Mouse (Mus musculus) cerebellum, adult 11-12 months (tissue): Measurements from ENCODE around the gene Pet100.
A peak's percentile ranks its signal among the peaks of the same experiment; 100 is the strongest.

ENCODE experiments used
- DNase-seq: peaks from one replicate; pipeline ENCODE4 v3.0.0; 2022

The Pet100 gene

DNA sequence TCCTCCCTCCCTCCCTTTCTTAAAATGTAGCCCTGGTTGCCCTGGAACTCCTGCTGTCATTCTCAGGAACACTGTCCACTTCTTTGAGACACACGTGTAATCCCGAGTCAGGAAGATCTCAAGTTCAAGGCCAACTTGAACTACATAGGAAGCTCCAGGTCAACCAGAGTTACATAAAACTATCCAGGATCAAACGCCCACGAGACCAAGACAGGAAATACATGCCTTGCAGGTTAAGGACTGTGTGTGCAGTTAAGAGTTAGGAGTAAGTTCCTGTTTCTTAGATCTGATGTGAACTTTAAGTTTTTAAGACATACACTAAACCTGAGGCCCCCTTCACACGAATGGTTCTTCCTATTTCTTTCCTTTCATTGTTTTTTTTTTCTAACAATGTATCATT is 5.6 kb downstream of the Pet100 start:
- no peak for DNase-seq

DNA sequence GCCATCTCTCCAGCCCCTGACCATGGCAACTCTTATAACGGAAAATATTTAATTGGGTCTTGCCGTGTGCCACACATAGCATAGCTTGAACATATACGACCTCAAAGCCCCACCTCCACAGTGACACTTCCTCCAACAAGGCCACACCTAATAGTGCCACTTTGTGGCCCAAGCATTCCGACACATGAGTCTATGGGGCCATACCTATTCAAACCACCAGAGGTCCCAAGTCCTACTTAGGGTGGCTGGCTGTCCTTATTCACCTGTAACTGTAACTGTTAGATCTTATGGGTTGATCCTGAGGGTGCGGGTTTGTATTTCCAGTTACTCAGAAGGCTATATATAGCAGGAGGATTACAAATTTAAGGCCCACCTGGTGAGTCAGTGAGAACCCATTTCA is 6.7 kb downstream of the Pet100 start:
- DNase-seq, result no peak

DNA sequence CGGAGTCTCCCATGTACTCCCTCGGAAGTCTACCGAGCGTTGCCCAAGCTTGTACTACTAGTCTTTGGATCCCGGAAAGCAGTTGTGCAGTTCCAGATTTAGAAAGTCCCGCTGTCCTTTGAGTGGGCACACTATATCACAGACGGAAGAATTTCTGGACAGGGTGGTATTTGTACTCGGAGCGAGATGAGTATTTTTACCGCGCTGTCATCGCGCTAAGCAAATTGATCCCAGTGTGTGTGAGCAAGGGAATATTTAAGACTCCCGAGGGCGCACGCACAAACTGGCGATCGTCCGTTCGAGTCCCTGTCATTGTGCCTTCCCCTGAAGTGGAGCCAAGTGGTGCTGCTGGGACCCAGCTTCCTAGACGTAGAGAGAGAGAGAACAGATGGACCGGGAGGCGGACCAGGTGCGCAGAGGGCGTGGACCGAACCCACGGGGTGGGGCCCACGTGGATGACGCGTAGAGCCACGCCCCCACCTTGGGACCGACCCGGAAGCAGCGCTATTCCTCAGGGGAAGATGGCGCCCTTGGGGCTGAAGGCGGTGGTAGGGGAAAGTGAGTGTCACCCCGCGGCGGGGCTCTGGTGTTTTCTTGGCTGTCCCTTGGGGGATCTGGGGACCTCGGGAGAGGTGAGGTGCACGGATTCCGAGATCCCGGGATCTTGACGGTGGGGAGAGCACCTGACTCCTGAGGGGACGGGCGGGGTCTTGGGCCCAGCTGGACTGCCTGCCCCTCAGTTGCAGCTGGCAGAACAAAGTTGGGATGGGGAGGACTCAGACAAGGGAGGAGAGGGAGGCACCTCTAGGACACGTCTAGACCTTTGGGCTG is 9.5 kb downstream of the Pet100 start, which contains the start of gene Stxbp2:
Gene Stxbp2, plus strand, starts transcription at position 309 of the 831 bp plus-strand sequence.
- DNase-seq, result peak; percentile 86

DNA sequence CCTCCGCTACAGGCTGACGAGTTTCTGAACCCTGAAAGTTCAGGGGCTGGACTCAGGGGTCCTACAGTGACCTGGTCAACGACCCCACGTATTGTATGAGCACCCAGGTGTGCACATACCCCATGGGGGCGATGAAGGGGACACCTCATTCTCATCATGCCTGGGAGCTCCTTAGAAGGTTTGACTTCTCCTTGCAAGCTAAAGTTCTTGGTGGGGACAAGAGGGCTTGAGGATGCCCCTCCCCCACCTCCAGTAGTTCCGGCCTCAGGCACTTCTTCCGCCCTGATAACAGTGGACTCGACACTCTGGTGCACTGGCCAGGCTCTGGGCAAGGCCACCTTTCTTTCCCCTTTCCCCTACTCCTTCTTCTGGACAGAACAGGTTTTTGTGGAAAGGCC is 10.1 kb downstream of the Pet100 start:
- DNase-seq, result peak; percentile 54

DNA sequence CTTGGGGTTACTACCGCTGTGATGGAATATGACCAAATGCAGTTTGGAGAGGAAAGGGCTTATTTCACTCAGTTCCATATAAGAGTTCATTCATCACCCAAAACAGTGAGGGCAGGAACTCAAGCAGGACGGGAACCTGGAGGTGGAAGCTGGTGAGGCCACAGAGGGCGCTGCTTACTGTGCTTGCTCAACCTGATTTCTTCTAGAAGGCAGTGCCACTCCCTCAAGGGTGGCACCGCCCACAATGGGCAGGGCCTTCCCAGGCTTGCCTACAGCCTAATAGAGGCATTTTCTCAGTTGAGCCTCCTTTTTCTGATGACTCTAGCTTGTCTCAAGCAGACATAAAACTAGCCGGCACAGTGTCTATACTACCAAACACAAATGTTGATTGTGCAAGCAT is 24.5 kb downstream of the Pet100 start:
- DNase-seq, result peak; percentile 27

DNA sequence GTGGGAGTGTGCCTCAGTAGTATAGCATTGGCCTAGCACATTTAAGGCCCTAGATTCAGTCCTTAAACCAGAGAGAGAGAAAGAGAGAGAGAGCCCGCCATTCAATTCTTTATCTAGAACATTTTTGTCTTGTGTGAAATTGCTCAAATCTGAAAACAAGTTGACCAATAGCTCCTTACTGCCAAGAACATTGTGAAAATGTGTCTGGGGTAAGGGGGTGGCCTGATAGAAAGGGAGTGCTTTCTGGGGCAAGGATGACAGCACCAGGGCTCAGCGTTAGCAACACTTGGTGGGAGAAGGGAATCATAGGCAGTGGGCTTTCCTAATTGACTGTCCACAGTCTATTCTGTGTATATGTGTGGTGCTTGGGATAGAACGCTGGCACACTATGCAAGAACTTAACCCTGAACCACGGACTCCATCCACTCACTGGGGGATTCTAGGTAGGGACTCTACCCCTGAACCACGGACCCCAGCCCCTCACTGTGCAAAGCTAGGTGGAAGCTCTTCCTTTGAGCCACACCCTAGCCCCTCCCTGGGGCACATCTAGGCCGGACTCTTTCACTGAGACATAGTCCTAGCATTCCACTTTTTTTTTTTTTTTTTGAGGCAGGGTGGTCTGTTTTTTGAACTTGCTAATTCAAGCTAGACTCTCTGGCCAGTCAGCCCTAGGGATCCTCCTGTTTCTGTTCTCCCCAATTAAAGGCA is 25.6 kb downstream of the Pet100 start:
- DNase-seq, result no peak

DNA sequence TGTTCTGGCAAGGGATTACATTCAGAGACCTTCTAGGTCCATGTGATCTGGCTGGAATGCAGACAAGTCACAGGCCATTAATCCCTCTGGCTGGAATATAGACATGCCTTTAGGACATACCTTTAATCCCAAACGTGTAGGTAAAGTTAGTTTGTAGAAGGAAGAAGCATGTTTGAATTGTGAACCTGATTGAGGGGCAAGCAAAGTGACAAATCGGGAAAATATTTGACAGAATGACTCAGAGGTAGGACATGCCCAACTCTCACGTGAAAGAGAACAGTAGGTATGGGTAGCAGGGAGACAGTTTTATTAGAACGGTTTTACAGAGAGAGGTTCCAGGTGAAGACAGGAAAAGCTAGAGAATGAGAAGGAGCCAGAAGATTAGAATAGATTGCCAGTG is 26.2 kb downstream of the Pet100 start:
- DNase-seq, result no peak

DNA sequence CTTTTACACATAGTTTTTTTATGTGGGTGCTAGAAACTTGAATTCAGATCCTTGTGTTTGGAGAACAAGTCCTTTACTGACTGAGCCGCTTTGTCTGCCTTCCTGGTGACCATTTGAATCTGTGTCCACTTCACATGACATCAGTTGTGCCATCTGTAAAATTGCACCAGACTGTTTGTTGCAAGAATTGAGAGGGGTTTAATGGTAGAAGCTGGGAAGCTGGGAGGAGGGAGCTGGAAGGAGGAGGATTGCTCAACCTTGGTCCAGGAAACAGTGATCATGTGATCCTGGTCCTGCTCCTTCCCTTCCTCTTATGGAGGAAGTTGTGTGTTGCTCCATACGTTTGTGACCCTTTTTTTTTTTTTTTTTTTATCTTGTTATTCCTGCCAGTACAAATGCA is 26.9 kb downstream of the Pet100 start:
- no peak for DNase-seq

DNA sequence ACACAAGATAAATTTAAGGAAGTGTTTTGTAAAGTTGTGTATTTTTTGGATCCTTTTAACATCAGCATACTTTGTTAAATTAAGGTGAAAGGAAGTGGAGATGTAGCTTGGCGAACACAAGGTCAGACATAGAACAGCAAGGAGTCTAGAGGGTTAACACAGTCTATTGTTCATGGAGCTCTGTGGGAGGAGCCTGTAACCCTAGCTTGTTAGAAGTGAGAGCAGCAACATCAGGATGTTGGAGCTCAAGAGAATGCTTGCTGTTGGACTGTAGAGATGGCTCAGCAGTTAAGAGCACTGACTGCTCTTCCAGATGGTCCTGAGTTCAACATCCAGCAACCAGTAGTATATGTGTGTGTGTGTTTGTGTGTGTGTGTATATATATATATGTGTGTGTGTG is 27.6 kb downstream of the Pet100 start:
- no peak for DNase-seq

DNA sequence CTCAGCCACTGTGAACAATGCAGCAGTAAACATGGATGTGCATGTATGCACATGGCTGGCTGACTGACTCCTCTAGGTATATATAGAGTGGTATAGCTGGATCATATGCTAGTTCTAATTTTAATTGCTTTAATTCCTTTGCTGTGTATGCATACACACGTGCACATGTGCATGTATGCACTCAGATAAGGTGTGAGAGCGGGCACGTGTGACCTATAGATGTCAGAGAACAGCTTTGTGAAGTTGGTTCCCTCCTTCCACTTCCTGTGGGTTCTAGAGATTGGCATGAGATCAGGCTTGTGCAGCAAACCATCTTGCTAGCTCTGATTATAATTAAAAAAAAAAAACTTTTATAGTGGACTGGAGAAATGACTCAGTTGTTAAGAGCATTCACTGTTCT is 31.5 kb downstream of the Pet100 start:
- no peak for DNase-seq

DNA sequence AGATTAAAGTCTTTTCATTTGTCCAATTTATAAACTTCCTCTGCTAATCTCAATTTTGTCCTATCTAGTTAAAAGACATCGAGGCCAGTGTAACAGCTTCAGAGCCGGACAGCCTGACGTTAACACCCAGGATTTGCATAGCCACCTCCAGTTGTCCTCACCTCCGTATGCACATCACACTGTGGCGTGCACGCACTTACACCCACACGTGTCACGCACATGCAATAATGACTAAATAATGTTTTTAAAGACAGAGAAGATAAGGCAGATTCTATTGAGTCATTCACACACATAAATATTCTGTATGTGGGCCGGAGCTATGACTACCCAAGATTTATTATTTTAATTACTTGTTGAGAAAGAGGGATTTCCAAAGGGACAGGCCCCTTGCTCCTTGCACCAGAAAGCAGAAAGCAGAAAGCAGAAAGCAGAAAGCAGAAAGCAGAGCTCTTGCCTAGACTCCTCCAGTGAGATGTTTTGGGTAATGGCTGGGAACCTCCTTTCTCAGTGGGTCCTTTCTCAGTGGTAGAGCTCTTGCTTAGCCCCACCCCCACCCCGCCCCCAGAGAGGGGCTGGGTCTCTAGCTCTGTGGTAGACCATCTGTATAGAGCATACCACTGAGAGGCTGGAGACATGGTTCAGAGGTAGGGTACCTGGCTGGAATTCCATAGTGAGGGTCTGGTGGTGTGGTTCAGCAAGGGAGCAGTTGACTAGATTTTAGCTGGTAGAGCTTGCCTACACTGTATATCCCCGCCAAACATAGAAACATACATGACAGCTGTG is 33.6 kb downstream of the Pet100 start:
- DNase-seq, result no peak

DNA sequence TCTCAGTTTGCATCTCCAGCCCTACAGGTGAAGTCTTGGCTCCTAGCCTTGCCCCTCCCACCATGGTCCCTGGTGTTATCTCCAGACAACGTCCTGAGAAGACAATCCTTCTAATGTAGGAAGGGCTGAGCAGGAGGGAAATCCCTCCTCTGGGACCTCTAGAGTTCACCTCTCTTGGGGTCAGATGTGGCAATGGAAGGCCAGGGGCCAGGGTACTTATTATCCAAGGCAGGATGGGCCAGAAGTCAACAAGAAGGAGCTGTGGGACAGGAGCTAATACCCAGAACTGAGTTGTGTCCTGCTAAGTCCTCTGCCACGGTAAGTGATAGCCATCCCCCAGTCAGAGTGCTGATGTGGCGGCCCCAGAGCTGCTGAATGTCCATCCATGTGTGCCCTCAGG is 34.2 kb downstream of the Pet100 start, which contains the start of gene Retn:
Gene Retn, plus strand, starts transcription at position 245 of the 400 bp plus-strand sequence.
- no peak for DNase-seq

DNA sequence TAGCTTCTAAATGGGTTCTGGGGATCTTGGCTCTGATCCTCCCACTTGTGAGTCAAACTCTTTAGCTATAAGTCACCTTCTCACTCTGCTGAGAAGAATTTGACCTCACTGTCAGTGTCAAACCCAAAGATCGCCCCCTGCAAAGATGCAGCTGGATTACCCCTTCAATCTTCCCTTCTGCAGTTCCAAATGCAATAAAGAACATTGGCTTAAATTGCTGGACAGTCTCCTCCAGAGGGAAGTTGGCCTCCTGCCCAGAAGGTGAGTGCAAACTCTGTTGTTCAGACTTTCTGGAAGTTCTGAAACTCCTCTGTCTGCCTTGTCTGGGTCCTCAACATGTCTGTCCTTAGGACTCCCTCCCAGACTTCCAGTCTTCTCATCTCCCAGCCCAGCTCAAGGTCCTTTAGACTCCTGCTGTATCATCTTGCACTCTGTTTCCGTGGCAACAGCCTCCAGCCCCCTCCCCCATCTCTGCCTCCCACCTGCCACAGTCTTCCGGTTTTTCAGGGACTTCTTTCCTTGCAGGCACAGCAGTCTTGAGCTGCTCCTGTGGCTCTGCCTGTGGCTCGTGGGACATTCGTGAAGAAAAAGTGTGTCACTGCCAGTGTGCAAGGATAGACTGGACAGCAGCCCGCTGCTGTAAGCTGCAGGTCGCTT is 35.5 kb downstream of the Pet100 start:
- no peak for DNase-seq

DNA sequence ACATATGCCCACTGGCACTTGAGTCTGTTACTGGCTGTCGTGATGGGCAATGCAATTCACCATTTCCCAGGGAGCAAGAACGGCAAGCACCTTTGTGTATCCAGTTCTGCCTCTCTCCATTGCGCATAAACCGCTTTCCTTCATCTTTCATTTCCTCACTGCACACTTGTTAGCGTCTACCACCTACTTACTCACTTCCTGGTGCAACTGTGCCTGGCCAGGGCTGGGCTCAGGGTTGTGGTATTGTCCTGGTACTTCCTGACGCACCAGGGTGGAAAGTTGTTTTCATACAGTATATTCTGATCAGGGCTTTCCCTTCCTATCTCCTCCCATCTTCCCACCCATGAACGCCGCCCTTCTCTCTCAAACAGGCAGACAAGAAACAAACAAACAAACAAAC is 39.5 kb downstream of the Pet100 start:
- DNase-seq, result no peak

DNA sequence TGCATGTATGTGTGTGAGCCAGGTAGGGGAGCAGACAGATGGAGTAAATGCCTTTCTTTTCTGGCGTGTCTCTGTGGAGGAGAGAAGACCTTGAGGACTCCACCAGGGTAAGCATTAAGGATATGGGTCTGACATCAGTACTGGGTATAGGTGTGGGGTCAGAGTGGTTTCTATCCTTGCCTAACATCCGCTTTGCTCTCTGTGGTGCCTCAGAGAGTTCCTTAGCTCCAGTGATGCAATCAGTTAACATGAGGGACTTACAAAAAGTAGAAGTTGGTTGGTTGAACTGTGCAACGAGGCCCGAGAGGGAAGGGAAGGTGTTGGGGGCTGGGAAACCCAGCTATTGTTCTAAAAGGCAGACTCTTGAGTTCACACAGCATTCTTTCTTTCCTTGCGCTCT is 43.1 kb downstream of the Pet100 start:
- no peak for DNase-seq

DNA sequence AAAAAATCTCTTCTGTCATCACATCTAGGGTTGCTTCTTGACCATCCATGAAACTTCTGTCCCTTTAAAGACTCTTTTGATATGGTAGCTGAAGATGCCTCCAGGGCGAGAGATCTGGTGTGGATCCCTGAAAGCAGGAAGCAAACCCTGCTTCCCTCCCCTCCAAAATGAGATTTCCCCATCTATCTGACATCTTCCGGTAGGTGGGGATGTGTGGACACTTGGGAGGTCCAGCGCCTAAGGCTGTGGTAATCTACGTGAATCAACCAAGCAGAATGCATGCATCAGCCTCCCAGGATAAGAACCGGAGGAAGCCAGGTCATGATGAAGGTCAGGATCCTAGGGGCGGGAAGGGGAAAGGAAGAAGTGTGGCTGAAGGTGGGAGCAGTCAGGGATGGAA is 44.2 kb downstream of the Pet100 start, which contains the start of gene Mcemp1:
Gene Mcemp1, plus strand, starts transcription at position 248 of the 400 bp plus-strand sequence.
- DNase-seq, result no peak

DNA sequence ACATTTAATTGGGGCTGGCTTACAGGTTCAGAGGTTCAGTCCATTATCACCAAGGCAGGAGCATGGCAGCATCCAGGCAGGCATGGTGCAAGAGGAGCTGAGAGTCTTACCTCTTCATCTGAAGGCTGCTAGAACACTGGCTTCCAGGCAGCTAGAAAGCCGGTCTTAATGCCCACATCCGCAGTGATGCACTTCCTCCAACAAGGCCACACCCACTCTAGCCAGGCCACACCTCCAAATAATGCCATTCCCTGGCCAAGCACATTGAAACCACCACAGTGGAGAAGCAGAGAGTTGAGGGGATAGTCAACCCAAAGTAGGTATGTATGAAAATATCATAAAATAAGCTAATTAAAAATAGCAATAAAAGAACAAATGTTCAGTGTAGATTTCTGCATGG is 49.0 kb downstream of the Pet100 start:
- peak; percentile 29 for DNase-seq

DNA sequence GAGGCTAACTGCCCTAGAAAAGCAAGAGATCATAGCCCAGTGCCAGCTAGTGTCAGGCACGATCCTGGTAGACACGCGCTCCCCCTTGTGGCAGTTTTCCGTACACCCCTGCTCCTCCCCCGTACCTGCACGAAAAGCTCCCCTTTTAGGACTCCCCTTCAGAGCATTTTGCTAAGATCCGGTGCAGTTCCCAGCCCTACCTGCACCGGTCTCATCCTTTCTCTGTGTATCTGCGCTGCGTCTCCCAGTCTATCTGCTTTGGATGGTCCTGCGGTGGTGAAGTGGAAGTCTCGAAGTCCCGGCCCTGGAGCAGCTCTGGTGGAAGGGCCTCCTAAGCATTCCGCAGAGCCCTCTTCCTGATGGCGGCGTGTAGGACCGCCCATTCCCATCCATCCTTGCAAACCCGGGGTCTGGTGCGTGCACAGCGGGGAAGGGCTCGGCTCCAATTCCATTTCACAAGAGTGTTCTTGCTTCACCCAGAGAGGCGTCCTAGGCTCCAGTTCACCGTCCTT is 50.7 kb downstream of the Pet100 start, which contains the start of gene Fcor:
Gene Fcor, minus strand, starts transcription at position 383 of the 512 bp plus-strand sequence.
- DNase-seq, result peak; percentile 89

DNA sequence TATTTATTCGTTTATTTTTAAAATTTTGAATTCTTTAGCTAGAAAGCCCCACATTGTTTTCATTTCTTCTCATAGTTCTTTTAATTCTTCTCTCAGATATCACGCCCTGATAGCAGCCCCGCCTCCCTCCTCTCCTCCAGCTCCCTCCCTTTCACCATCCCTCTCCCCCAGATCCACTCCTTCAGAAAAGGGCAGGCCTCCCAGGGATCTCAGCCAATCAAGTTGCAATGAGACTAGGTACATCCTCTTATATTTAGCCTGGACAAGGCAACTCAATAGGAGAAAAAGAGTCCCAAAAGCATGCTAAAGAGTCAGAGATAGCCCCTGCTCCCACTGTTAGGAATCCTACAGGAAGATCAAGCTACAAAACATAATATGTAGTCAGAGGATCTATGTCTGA is 53.3 kb downstream of the Pet100 start:
- DNase-seq, result no peak
